Mouse (Mus musculus): Measurements from ENCODE around the gene Cenpp.

DNA sequence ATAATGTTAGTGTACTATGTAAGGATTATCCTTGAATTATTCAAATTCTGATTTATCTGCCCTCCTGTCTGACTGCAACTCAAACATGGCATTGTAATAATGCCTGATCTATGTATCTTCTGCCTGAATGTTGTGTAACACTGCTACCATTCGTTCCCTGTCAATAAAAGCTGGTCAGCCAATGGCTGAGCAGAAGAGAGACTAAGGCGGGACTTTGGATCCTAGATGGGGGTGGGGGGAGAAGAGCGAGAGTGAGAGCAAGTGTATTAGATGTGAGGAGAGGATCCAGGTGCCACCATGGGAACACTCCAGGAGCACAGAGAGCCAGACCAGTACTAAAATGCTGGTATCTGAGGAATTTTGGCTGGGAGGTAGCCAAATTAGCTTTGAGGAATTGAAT is 82.2 kb downstream of the Cenpp start:
- TF ChIP-seq CTCF (IDR thresholded peaks at IDR 0.05; ENCODE audit: borderline replicate concordance, control insufficient read depth, extremely low read depth, insufficient read depth, low read length, poor library complexity) = no peak
- no peak for TF ChIP-seq POLR2A (IDR thresholded peaks at IDR 0.05; ENCODE audit: control insufficient read depth, extremely low read depth, insufficient read depth, low read length, poor library complexity)
